Mouse (Mus musculus): ENCODE measurements around the gene Tpo.

Tpo gene

GRCm38 (mm10) chr12:30132524-30132923, at the start of gene Tpo:
Tpo (minus strand) TSS chr12:30132624.
- Histone ChIP-seq H3K4me1 (replicated peaks; ENCODE audit: low read depth, low read length) (no peaks in the 10 kb centered on the region), H3K36me3 (ENCODE audit: insufficient read depth, low read length) (no peaks in the 10 kb centered on the region), H3K9me3 (ENCODE audit: low read length) (no peaks in the 10 kb centered on the region), H3K27me3 (ENCODE audit: insufficient read depth, low read length) (0 out of 2 replicates have a peak, but pooled peaks cover 3% of the 10 kb centered on the region), H3K4me3 (replicated peaks; ENCODE audit: low read length) (no peak within 1 kb of the TSS)
- no peak for TF ChIP-seq NANOG (IDR thresholded peaks at IDR 0.05; ENCODE audit: borderline replicate concordance, low read length)
- no peak for TF ChIP-seq CTCF (conservative IDR thresholded peaks at IDR 0.05; ENCODE audit: low read length)
- TF ChIP-seq POU5F1 (IDR thresholded peaks at IDR 0.05; ENCODE audit: borderline replicate concordance, low read length), result no peak

GRCm38 (mm10) chr12:30181721-30182120, 49.3 kb upstream of the Tpo start:
- H3K4me3 ChIP-seq (replicated peaks; ENCODE audit: low read length), result no peak overlapping the region
- H3K9me3 ChIP-seq (ENCODE audit: low read length), result peaks cover 10% of the 10 kb centered on the region
- no peaks in the 10 kb centered on the region for H3K4me1 ChIP-seq (replicated peaks; ENCODE audit: low read depth, low read length)
- no peaks in the 10 kb centered on the region for H3K36me3 ChIP-seq (ENCODE audit: insufficient read depth, low read length)
- TF ChIP-seq CTCF (conservative IDR thresholded peaks at IDR 0.05; ENCODE audit: low read length), result no peak
- TF ChIP-seq POU5F1 (IDR thresholded peaks at IDR 0.05; ENCODE audit: borderline replicate concordance, low read length), result no peak
- no peak for TF ChIP-seq NANOG (IDR thresholded peaks at IDR 0.05; ENCODE audit: borderline replicate concordance, low read length)
- H3K27me3 ChIP-seq (ENCODE audit: insufficient read depth, low read length), result 0 out of 2 replicates have a peak, but pooled peaks cover 3% of the 10 kb centered on the region

- 0 out of 2 replicates have a peak, but pooled peaks cover 3% of the 10 kb centered on the region for H3K27me3 ChIP-seq (ENCODE audit: insufficient read depth, low read length)
- H3K36me3 ChIP-seq (ENCODE audit: insufficient read depth, low read length), result no peaks in the 10 kb centered on the region
- H3K4me1 ChIP-seq (replicated peaks; ENCODE audit: low read depth, low read length), result no peaks in the 10 kb centered on the region
- TF ChIP-seq POU5F1 (IDR thresholded peaks at IDR 0.05; ENCODE audit: borderline replicate concordance, low read length), result no peak
- TF ChIP-seq NANOG (IDR thresholded peaks at IDR 0.05; ENCODE audit: borderline replicate concordance, low read length), result no peak
- TF ChIP-seq CTCF (conservative IDR thresholded peaks at IDR 0.05; ENCODE audit: low read length), result no peak
- no peak overlapping the region for H3K4me3 ChIP-seq (replicated peaks; ENCODE audit: low read length)
- H3K9me3 ChIP-seq (ENCODE audit: low read length), result peaks cover 10% of the 10 kb centered on the region
Measured at GRCm38 (mm10) chr12:30179623-30180022, 47.2 kb upstream of the Tpo start.

GRCm38 (mm10) chr12:30177966-30178365, 45.5 kb upstream of the Tpo start:
- TF ChIP-seq NANOG (IDR thresholded peaks at IDR 0.05; ENCODE audit: borderline replicate concordance, low read length) (no peak), POU5F1 (IDR thresholded peaks at IDR 0.05; ENCODE audit: borderline replicate concordance, low read length) (no peak), CTCF (conservative IDR thresholded peaks at IDR 0.05; ENCODE audit: low read length) (no peak)
- no peaks in the 10 kb centered on the region for H3K4me1 ChIP-seq (replicated peaks; ENCODE audit: low read depth, low read length)
- H3K27me3 ChIP-seq (ENCODE audit: insufficient read depth, low read length), result no peaks in the 10 kb centered on the region
- no peak overlapping the region for H3K4me3 ChIP-seq (replicated peaks; ENCODE audit: low read length)
- H3K9me3 ChIP-seq (ENCODE audit: low read length), result no peaks in the 10 kb centered on the region
- no peaks in the 10 kb centered on the region for H3K36me3 ChIP-seq (ENCODE audit: insufficient read depth, low read length)

GRCm38 (mm10) chr12:30177529-30177928, 45.1 kb upstream of the Tpo start:
- Histone ChIP-seq H3K27me3 (ENCODE audit: insufficient read depth, low read length) (no peaks in the 10 kb centered on the region), H3K9me3 (ENCODE audit: low read length) (no peaks in the 10 kb centered on the region), H3K4me3 (replicated peaks; ENCODE audit: low read length) (no peak overlapping the region), H3K4me1 (replicated peaks; ENCODE audit: low read depth, low read length) (no peaks in the 10 kb centered on the region), H3K36me3 (ENCODE audit: insufficient read depth, low read length) (no peaks in the 10 kb centered on the region)
- TF ChIP-seq POU5F1 (IDR thresholded peaks at IDR 0.05; ENCODE audit: borderline replicate concordance, low read length) (no peak), NANOG (IDR thresholded peaks at IDR 0.05; ENCODE audit: borderline replicate concordance, low read length) (no peak), CTCF (conservative IDR thresholded peaks at IDR 0.05; ENCODE audit: low read length) (no peak)

- TF ChIP-seq NANOG (IDR thresholded peaks at IDR 0.05; ENCODE audit: borderline replicate concordance, low read length) (no peak), POU5F1 (IDR thresholded peaks at IDR 0.05; ENCODE audit: borderline replicate concordance, low read length) (no peak), CTCF (conservative IDR thresholded peaks at IDR 0.05; ENCODE audit: low read length) (no peak)
- Histone ChIP-seq H3K4me1 (replicated peaks; ENCODE audit: low read depth, low read length) (no peaks in the 10 kb centered on the region), H3K4me3 (replicated peaks; ENCODE audit: low read length) (no peak overlapping the region), H3K9me3 (ENCODE audit: low read length) (no peaks in the 10 kb centered on the region), H3K27me3 (ENCODE audit: insufficient read depth, low read length) (no peaks in the 10 kb centered on the region), H3K36me3 (ENCODE audit: insufficient read depth, low read length) (no peaks in the 10 kb centered on the region)
Measured at GRCm38 (mm10) chr12:30168491-30168890, 36.1 kb upstream of the Tpo start.

GRCm38 (mm10) chr12:30164538-30164937, 32.1 kb upstream of the Tpo start:
- H3K27me3 ChIP-seq (ENCODE audit: insufficient read depth, low read length), result no peaks in the 10 kb centered on the region
- TF ChIP-seq NANOG (IDR thresholded peaks at IDR 0.05; ENCODE audit: borderline replicate concordance, low read length) (no peak), POU5F1 (IDR thresholded peaks at IDR 0.05; ENCODE audit: borderline replicate concordance, low read length) (no peak), CTCF (conservative IDR thresholded peaks at IDR 0.05; ENCODE audit: low read length) (no peak)
- no peaks in the 10 kb centered on the region for H3K36me3 ChIP-seq (ENCODE audit: insufficient read depth, low read length)
- H3K9me3 ChIP-seq (ENCODE audit: low read length), result no peaks in the 10 kb centered on the region
- no peaks in the 10 kb centered on the region for H3K4me1 ChIP-seq (replicated peaks; ENCODE audit: low read depth, low read length)
- no peak overlapping the region for H3K4me3 ChIP-seq (replicated peaks; ENCODE audit: low read length)

GRCm38 (mm10) chr12:30164005-30164404, 31.6 kb upstream of the Tpo start:
- no peaks in the 10 kb centered on the region for H3K27me3 ChIP-seq (ENCODE audit: insufficient read depth, low read length)
- TF ChIP-seq CTCF (conservative IDR thresholded peaks at IDR 0.05; ENCODE audit: low read length) (no peak), NANOG (IDR thresholded peaks at IDR 0.05; ENCODE audit: borderline replicate concordance, low read length) (no peak), POU5F1 (IDR thresholded peaks at IDR 0.05; ENCODE audit: borderline replicate concordance, low read length) (no peak)
- H3K9me3 ChIP-seq (ENCODE audit: low read length), result no peaks in the 10 kb centered on the region
- no peak overlapping the region for H3K4me3 ChIP-seq (replicated peaks; ENCODE audit: low read length)
- no peaks in the 10 kb centered on the region for H3K4me1 ChIP-seq (replicated peaks; ENCODE audit: low read depth, low read length)
- no peaks in the 10 kb centered on the region for H3K36me3 ChIP-seq (ENCODE audit: insufficient read depth, low read length)

- no peaks in the 10 kb centered on the region for H3K36me3 ChIP-seq (ENCODE audit: insufficient read depth, low read length)
- H3K4me3 ChIP-seq (replicated peaks; ENCODE audit: low read length), result no peak overlapping the region
- H3K27me3 ChIP-seq (ENCODE audit: insufficient read depth, low read length), result no peaks in the 10 kb centered on the region
- no peaks in the 10 kb centered on the region for H3K9me3 ChIP-seq (ENCODE audit: low read length)
- no peak for TF ChIP-seq CTCF (conservative IDR thresholded peaks at IDR 0.05; ENCODE audit: low read length)
- no peak for TF ChIP-seq NANOG (IDR thresholded peaks at IDR 0.05; ENCODE audit: borderline replicate concordance, low read length)
- TF ChIP-seq POU5F1 (IDR thresholded peaks at IDR 0.05; ENCODE audit: borderline replicate concordance, low read length), result no peak
- no peaks in the 10 kb centered on the region for H3K4me1 ChIP-seq (replicated peaks; ENCODE audit: low read depth, low read length)
Measured at GRCm38 (mm10) chr12:30161731-30162406, 29.4 kb upstream of the Tpo start.

Data from E14TG2a.4 (cell line).